ENCODE assay signal across 14 mouse cellular contexts in genomic region chr1:63820614-63821270, GRCm38 (mm10). TPM values are rescaled to one million over a fixed set of nuclear protein-coding genes. Genes with fewer than 3 reads are reported as not detected.
DNase-seq lines count a peak whose midpoint lies in the region; ATAC-seq and TF ChIP-seq lines count a peak whose summit lies in the region.
"Had no signal": no experiment of that assay in that cellular context is flagged by ENCODE, and none has a peak within 500 bp of the region (broad histone marks: within the 10 kb centered on the region; RNA-seq: fewer than 3 reads in every experiment).

No protein-coding gene starts in this region.

- no peaks in the 10 kb centered on the region for H3K9me3 ChIP-seq in embryonic facial prominence, embryonic 12.5 days
- H3K9me3 ChIP-seq in hindbrain, embryonic 11.5 days (ENCODE audit: control insufficient read depth, low read length), result no peaks in the 10 kb centered on the region
- H3K9me3 ChIP-seq in midbrain, embryonic 12.5 days, result no peaks in the 10 kb centered on the region
- no peaks in the 10 kb centered on the region for H3K9me3 ChIP-seq in kidney, embryonic 15.5 days (replicated peaks)
- H3K9me3 ChIP-seq: embryonic facial prominence, embryonic 15.5 days; intestine, embryonic 15.5 days had no signal

- H3K4me2 ChIP-seq in embryonic facial prominence, embryonic 12.5 days (replicated peaks), result no peak overlapping the region
- no peak overlapping the region for H3K4me2 ChIP-seq in hindbrain, embryonic 11.5 days (replicated peaks; ENCODE audit: low read depth, low read length)
- H3K4me2 ChIP-seq in midbrain, embryonic 12.5 days (replicated peaks), result no peak overlapping the region
- no peak overlapping the region for H3K4me2 ChIP-seq in kidney, embryonic 15.5 days
- H3K4me2 ChIP-seq: embryonic facial prominence, embryonic 15.5 days; intestine, embryonic 15.5 days had no signal

- peaks cover 3% of the 10 kb centered on the region; the same call in 1 of the 2 replicates for H3K4me1 ChIP-seq in embryonic facial prominence, embryonic 12.5 days
- 0 out of 2 replicates have a peak, but pooled peaks cover 4% of the 10 kb centered on the region for H3K4me1 ChIP-seq in hindbrain, embryonic 11.5 days (replicated peaks; ENCODE audit: control insufficient read depth, insufficient read depth, low read length)
- H3K4me1 ChIP-seq in midbrain, embryonic 12.5 days, result peaks cover 23% of the 10 kb centered on the region
- no peaks in the 10 kb centered on the region for H3K4me1 ChIP-seq in kidney, embryonic 15.5 days
- H3K4me1 ChIP-seq: embryonic facial prominence, embryonic 15.5 days; intestine, embryonic 15.5 days had no signal

- H3K36me3 ChIP-seq in embryonic facial prominence, embryonic 12.5 days, result no peaks in the 10 kb centered on the region
- no peaks in the 10 kb centered on the region for H3K36me3 ChIP-seq in hindbrain, embryonic 11.5 days (ENCODE audit: control insufficient read depth, insufficient read depth, low read length)
- H3K36me3 ChIP-seq in midbrain, embryonic 12.5 days, result no peaks in the 10 kb centered on the region
- no peaks in the 10 kb centered on the region for H3K36me3 ChIP-seq in kidney, embryonic 15.5 days
- H3K36me3 ChIP-seq: embryonic facial prominence, embryonic 15.5 days; intestine, embryonic 15.5 days had no signal

- DNase-seq in brain, embryonic 14.5 days (ENCODE audit: low read depth), result peak; percentile 57
- DNase-seq in hindbrain, embryonic 11.5 days (ENCODE audit: low spot score), result peak; percentile 4
- DNase-seq in embryo, embryonic 10 days (ENCODE audit: low spot score), result no peak
- DNase-seq in thymus, postnatal 25 days, result no peak

- H3K27ac ChIP-seq in embryonic facial prominence, embryonic 12.5 days, result 0 out of 2 replicates have a peak overlapping the region, but pooled peaks have one; percentile 30
- H3K27ac ChIP-seq in hindbrain, embryonic 11.5 days (ENCODE audit: low read depth, low read length), result no peak overlapping the region
- peak overlapping the region; percentile 70 for H3K27ac ChIP-seq in midbrain, embryonic 12.5 days (replicated peaks)
- no peak overlapping the region for H3K27ac ChIP-seq in kidney, embryonic 15.5 days
- H3K27ac ChIP-seq: embryonic facial prominence, embryonic 15.5 days; intestine, embryonic 15.5 days had no signal

- no peak for TF ChIP-seq POLR2A in brain, embryonic 14.5 days (IDR thresholded peaks at IDR 0.05; ENCODE audit: borderline replicate concordance, extremely low read depth, insufficient read depth, insufficient read length, poor library complexity, severe bottlenecking)

- no peak for ATAC-seq in embryonic facial prominence, embryonic 12.5 days (ENCODE audit: insufficient number of reproducible peaks, insufficient read depth, low FRiP score, low TSS enrichment)
- ATAC-seq in hindbrain, embryonic 11.5 days (ENCODE audit: low FRiP score), result no peak
- ATAC-seq in midbrain, embryonic 12.5 days (ENCODE audit: low FRiP score, low read depth), result no peak; the same call in 1 of the 2 replicates
- no peak for ATAC-seq in kidney, embryonic 15.5 days (replicated peaks; ENCODE audit: low FRiP score)
- ATAC-seq: intestine, embryonic 15.5 days; Patski had no signal

- H3K9ac ChIP-seq in embryonic facial prominence, embryonic 12.5 days, result no peak overlapping the region
- no peak overlapping the region for H3K9ac ChIP-seq in hindbrain, embryonic 11.5 days (ENCODE audit: low read depth, low read length)
- H3K9ac ChIP-seq in midbrain, embryonic 12.5 days (replicated peaks), result no peak overlapping the region
- H3K9ac ChIP-seq in kidney, embryonic 15.5 days, result no peak overlapping the region
- H3K9ac ChIP-seq: embryonic facial prominence, embryonic 15.5 days; intestine, embryonic 15.5 days had no signal

- whole genome bisulfite sequencing in embryonic facial prominence, embryonic 12.5 days, result 66% methylated on average over 4 of the region's 4 CpGs
- WGBS in hindbrain, embryonic 11.5 days, result 64% methylated on average over 4 of the region's 4 CpGs
- WGBS in midbrain, embryonic 12.5 days, result 52% methylated on average over 4 of the region's 4 CpGs
- 66% methylated on average over 4 of the region's 4 CpGs for WGBS in kidney, embryonic 15.5 days

- H3K4me3 ChIP-seq in embryonic facial prominence, embryonic 12.5 days, result no peak overlapping the region
- H3K4me3 ChIP-seq in hindbrain, embryonic 11.5 days (ENCODE audit: low read depth, low read length), result no peak overlapping the region
- H3K4me3 ChIP-seq in midbrain, embryonic 12.5 days, result no peak overlapping the region
- no peak overlapping the region for H3K4me3 ChIP-seq in kidney, embryonic 15.5 days (replicated peaks)
- H3K4me3 ChIP-seq: embryonic facial prominence, embryonic 15.5 days; intestine, embryonic 15.5 days had no signal

- no peak for TF ChIP-seq CTCF in brain, embryonic 14.5 days (IDR thresholded peaks at IDR 0.05; ENCODE audit: borderline replicate concordance, extremely low read depth, insufficient read depth, insufficient read length)

- no peaks in the 10 kb centered on the region for H3K27me3 ChIP-seq in embryonic facial prominence, embryonic 12.5 days
- no peaks in the 10 kb centered on the region for H3K27me3 ChIP-seq in hindbrain, embryonic 11.5 days (ENCODE audit: control insufficient read depth, insufficient read depth, low read length)
- H3K27me3 ChIP-seq in midbrain, embryonic 12.5 days, result no peaks in the 10 kb centered on the region
- no peaks in the 10 kb centered on the region for H3K27me3 ChIP-seq in kidney, embryonic 15.5 days
- H3K27me3 ChIP-seq: CH12.LX; embryonic facial prominence, embryonic 15.5 days; intestine, embryonic 15.5 days had no signal

RNA-seq across cellular contexts. Expression of gene 4933402D24Rik, which starts 51.7 kb away (rescaled TPM):
- 0.08 TPM in 2 replicates for polyA plus RNA-seq in brain, embryonic 14.5 days (2012; rRNA removed)
- 0.12 and 0.13 TPM in 2 replicates for polyA plus RNA-seq in embryonic facial prominence, embryonic 12.5 days (2016; fragmentation: Nextera tagmentation; extraction: Ambion mirVana)
- polyA plus RNA-seq in hindbrain, embryonic 11.5 days (2014; fragmentation: Nextera tagmentation; extraction: Ambion mirVana), result 0.28 TPM in 1 of 2 replicates, not detected in the other
- 0.19 and 0.25 TPM in 2 replicates for polyA plus RNA-seq in midbrain, embryonic 12.5 days (2016; fragmentation: Nextera tagmentation; extraction: Ambion mirVana)
- 0.09 TPM in 1 of 2 replicates, not detected in the other for polyA plus RNA-seq in kidney, embryonic 15.5 days (2015; fragmentation: Nextera tagmentation; extraction: Ambion mirVana)
- polyA plus RNA-seq: heart, embryonic 16.5 days; intestine, embryonic 15.5 days; liver, embryonic 16.5 days; spleen, adult 2 months had no signal

Comparison
In these comparisons a context has a peak if more than half of its experiments do, and no peak if none do; other contexts are left out.
1. DNase-seq: peak in brain, embryonic 14.5 days (single experiment) and hindbrain, embryonic 11.5 days (single experiment); none in embryo, embryonic 10 days (single experiment) and thymus, postnatal 25 days (single experiment).
2. H3K27ac ChIP-seq: peak in embryonic facial prominence, embryonic 12.5 days (single experiment) and midbrain, embryonic 12.5 days (single experiment); none in hindbrain, embryonic 11.5 days (single experiment) and kidney, embryonic 15.5 days (single experiment).